Mouse (Mus musculus) activated CD4-positive, CD25-positive, alpha-beta regulatory T cell, adult 4 months (primary cell): ENCODE measurements around the gene Olfr1212. TPM values are rescaled to one million over a fixed set of nuclear protein-coding genes. Genes with fewer than 3 reads are reported as not detected.

Experiments
- ATAC-seq: one replicate; pipeline ENCODE4 v1.8.0; 2017
- polyA plus RNA-seq, 2 experiments: library from polyadenylated mRNA; unstranded; fragments of 100-300 nt; shearing (Covaris generic); gene quantifications; one replicate each; pipeline ENCODE4 v1.2.1; 2017

The Olfr1212 gene
- polyA plus RNA-seq, result not detected

GRCm38 (mm10) chr2:88953669-88954068 is at the start of gene Olfr1212:
Gene Olfr1212 (plus strand): TSS chr2:88953969.
- no peak for ATAC-seq

- ATAC-seq, result no peak
Measured at GRCm38 (mm10) chr2:88915057-88915456, 38.7 kb upstream of the Olfr1212 start, which contains the start of gene Olfr1209. Gene Olfr1209 (minus strand): TSS chr2:88915157.

GRCm38 (mm10) chr2:88938011-88938410 is 15.8 kb upstream of the Olfr1212 start, which contains the start of gene Olfr1211:
Gene Olfr1211 (minus strand): TSS chr2:88938111.
- ATAC-seq, result no peak

- no peak for ATAC-seq
Measured at GRCm38 (mm10) chr2:88980181-88980580, 26.4 kb downstream of the Olfr1212 start, which contains the start of gene Gm13762. Gene Gm13762 (minus strand): TSS chr2:88980281.

- ATAC-seq, result no peak
Measured at GRCm38 (mm10) chr2:88992553-88992952, 38.8 kb downstream of the Olfr1212 start, which contains the start of gene Olfr1214. Gene Olfr1214 (minus strand): TSS chr2:88992653.

- no peak for ATAC-seq
Measured at GRCm38 (mm10) chr2:89006873-89007272, 53.1 kb downstream of the Olfr1212 start, which contains the start of gene Olfr1215. Gene Olfr1215 (minus strand): TSS chr2:89006973.

Other genes with a start within 250 kb of the Olfr1212 start
- not detected for gene Olfr1196, start 249.4 kb upstream of the Olfr1212 start, polyA plus RNA-seq
- not detected for gene Olfr1197, start 221.6 kb upstream of the Olfr1212 start, polyA plus RNA-seq
- gene Olfr1198, start 202.6 kb upstream of the Olfr1212 start, polyA plus RNA-seq, result not detected
- gene Olfr1199, start 193.5 kb upstream of the Olfr1212 start, polyA plus RNA-seq, result not detected
- not detected for gene Olfr1200, start 183.5 kb upstream of the Olfr1212 start, polyA plus RNA-seq
- not detected for gene Olfr1201, start 160.9 kb upstream of the Olfr1212 start, polyA plus RNA-seq
- gene Olfr1202, start 139.5 kb upstream of the Olfr1212 start, polyA plus RNA-seq, result not detected
- under 1 TPM in 1 of 2 experiments, not detected in 1; 0.07 TPM for gene Olfr1205, start 124.2 kb upstream of the Olfr1212 start, polyA plus RNA-seq
- gene Olfr1204, start 104.7 kb upstream of the Olfr1212 start, polyA plus RNA-seq, result not detected
- gene Olfr1206, start 90.7 kb upstream of the Olfr1212 start, polyA plus RNA-seq, result under 1 TPM in 1 of 2 experiments, not detected in 1; 0.29 TPM
- under 1 TPM in 1 of 2 experiments, not detected in 1; 0.21 TPM for gene Olfr1208, start 51.7 kb upstream of the Olfr1212 start, polyA plus RNA-seq
- not detected for gene Olfr1209, start 38.8 kb upstream of the Olfr1212 start, polyA plus RNA-seq
- gene Olfr1211, start 15.9 kb upstream of the Olfr1212 start, polyA plus RNA-seq, result not detected
- gene Gm13762, start 26.3 kb downstream of the Olfr1212 start, polyA plus RNA-seq, result not detected
- not detected for gene Olfr1214, start 38.7 kb downstream of the Olfr1212 start, polyA plus RNA-seq
- not detected for gene Olfr1215, start 53.0 kb downstream of the Olfr1212 start, polyA plus RNA-seq
- gene Olfr1216, start 64.4 kb downstream of the Olfr1212 start, polyA plus RNA-seq, result not detected
- not detected for gene Olfr1217, start 78.1 kb downstream of the Olfr1212 start, polyA plus RNA-seq
- not detected for gene Olfr1218, start 107.2 kb downstream of the Olfr1212 start, polyA plus RNA-seq
- gene Olfr1219, start 129.5 kb downstream of the Olfr1212 start, polyA plus RNA-seq, result not detected
- under 1 TPM in 1 of 2 experiments, not detected in 1; 0.08 TPM for gene Olfr1220, start 152.9 kb downstream of the Olfr1212 start, polyA plus RNA-seq
- gene Olfr1221, start 163.3 kb downstream of the Olfr1212 start, polyA plus RNA-seq, result not detected
- gene Olfr1222, start 179.1 kb downstream of the Olfr1212 start, polyA plus RNA-seq, result not detected
- gene Olfr1223, start 197.6 kb downstream of the Olfr1212 start, polyA plus RNA-seq, result not detected
- not detected for gene Olfr1224-ps1, start 210.1 kb downstream of the Olfr1212 start, polyA plus RNA-seq
- not detected for gene Olfr1225, start 220.7 kb downstream of the Olfr1212 start, polyA plus RNA-seq
- gene Olfr1226, start 246.1 kb downstream of the Olfr1212 start, polyA plus RNA-seq, result not detected